Mouse (Mus musculus) embryonic facial prominence, embryonic 13.5 days (tissue): ENCODE results near the gene Rlbp1. TPM values are rescaled to one million over a fixed set of nuclear protein-coding genes. Genes with fewer than 3 reads are reported as not detected.

Source experiments
- ATAC-seq: fragments of 200-750 bp; cut with Nextera tagmentation; 2 replicates; pipeline ENCODE4 v1.8.0; 2017; ENCODE audit warnings: low read depth; ENCODE audit not compliant: insufficient number of reproducible peaks, insufficient read depth, low FRiP score, low TSS enrichment
- H3K27ac ChIP-seq: fragments of 300-500 bp; sonication (generic); 2 replicates; pipeline ENCODE4 v1.5.1; 2015; ENCODE audit warnings: moderate library complexity, mild to moderate bottlenecking, inconsistent platforms
- H3K27me3 ChIP-seq: fragments of 300-500 bp; sonication (generic); 2 replicates; pipeline ENCODE4 v1.6.1; 2015; ENCODE audit warnings: mild to moderate bottlenecking, inconsistent platforms
- H3K36me3 ChIP-seq: fragments of 300-500 bp; sonication (generic); 2 replicates; pipeline ENCODE4 v1.6.1; 2015; ENCODE audit warnings: mild to moderate bottlenecking, inconsistent platforms
- H3K4me1 ChIP-seq: fragments of 300-500 bp; sonication (generic); 2 replicates; pipeline ENCODE4 v1.6.1; 2015; ENCODE audit warnings: inconsistent platforms
- H3K4me2 ChIP-seq: fragments of 300-500 bp; sonication (generic); 2 replicates; pipeline ENCODE4 v1.6.1; 2015; ENCODE audit warnings: moderate library complexity, mild to moderate bottlenecking, inconsistent platforms
- H3K4me3 ChIP-seq: fragments of 300-500 bp; sonication (generic); 2 replicates; pipeline ENCODE4 v1.5.1; 2015; ENCODE audit warnings: mild to moderate bottlenecking, inconsistent platforms
- H3K9ac ChIP-seq: fragments of 300-500 bp; sonication (generic); 2 replicates; pipeline ENCODE4 v1.6.1; 2015; ENCODE audit warnings: mild to moderate bottlenecking, inconsistent platforms
- H3K9me3 ChIP-seq: fragments of 300-500 bp; sonication (generic); 2 replicates; pipeline ENCODE4 v1.6.1; 2016; ENCODE audit warnings: inconsistent platforms
- WGBS: fragments of 180-500 bp; shearing (Covaris S2); methylation state at CpG from one replicate; pipeline ENCODE4 v1.1.7; 2015; ENCODE audit warnings: mixed read lengths; 5-methylcytosine and 5-hydroxymethylcytosine counted together
- polyA plus RNA-seq: library from polyadenylated mRNA; unstranded; fragments of >200 nt; fragmentation: Nextera tagmentation; extraction: Ambion mirVana; gene quantifications from 2 replicates; pipeline ENCODE4 v1.2.1, GENCODE M21; 2015

Rlbp1 gene
- polyA plus RNA-seq, 1 experiment from 2014 or later = 1.1 TPM

DNA sequence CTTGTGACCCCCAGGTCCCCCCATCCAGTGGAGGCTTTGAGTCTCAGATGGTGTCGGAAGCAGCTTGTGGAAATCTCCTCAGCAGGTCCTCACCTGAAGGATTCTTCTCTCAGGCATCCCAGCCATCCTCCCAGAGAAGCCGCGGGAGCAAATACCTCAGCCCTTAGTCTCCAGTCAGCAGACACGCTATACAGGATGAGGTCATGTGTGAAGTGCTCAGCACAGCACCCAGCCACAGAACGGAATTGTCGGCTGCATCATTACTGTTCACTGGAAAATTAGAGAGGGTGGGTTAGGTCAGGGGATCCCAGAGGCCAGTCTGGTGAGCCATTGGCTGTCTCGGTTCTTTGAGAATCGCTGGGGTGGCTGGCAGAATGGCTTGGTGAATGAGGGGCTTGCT lies 38.0 kb downstream of the Rlbp1 start:
- no peak overlapping the region for H3K4me3 ChIP-seq
- peaks cover 56% of the 10 kb centered on the region for H3K36me3 ChIP-seq
- H3K9me3 ChIP-seq = no peaks in the 10 kb centered on the region
- ATAC-seq = no peak
- no peak overlapping the region for H3K4me2 ChIP-seq
- H3K27ac ChIP-seq = no peak overlapping the region
- no peaks in the 10 kb centered on the region for H3K27me3 ChIP-seq
- H3K9ac ChIP-seq = no peak overlapping the region
- 84% methylated on average over 8 of the region's 8 CpGs for WGBS
- no peaks in the 10 kb centered on the region for H3K4me1 ChIP-seq

DNA sequence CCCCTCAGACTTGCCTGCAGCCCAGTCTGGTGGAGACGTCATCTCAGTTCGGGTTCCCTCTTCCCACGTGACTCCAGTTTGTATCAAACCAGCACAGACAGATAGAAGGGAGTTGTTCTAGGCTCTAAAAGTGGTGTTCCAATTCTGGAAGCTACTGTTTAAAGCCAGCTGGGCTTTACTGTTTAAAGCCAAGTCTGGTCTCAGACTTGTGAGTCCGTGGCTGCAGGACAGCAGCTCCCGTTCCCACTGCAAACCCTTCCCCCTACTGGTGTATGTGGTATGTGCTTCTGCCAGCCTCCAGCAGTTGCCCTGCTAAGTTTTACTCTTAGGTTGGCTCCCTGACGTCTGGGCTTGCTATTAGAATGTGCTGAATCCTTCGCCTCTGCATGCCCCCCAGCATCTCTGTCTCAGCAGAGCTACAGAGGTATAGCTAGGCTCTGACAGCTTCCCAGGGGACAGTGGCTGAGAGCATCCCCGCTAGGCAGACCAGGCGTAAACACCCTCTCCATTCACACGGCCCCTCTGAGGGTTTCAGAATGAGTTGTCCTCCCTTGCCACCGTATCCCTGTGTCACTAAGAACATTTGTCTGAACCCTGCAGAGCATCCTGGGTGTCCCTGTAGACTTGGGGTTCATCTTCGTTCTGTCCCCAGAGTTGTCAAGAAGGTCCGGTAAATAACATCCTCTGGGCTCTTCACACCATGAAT lies 39.6 kb downstream of the Rlbp1 start:
- Histone ChIP-seq H3K36me3 (peaks cover 62% of the 10 kb centered on the region), H3K4me1 (no peaks in the 10 kb centered on the region), H3K9ac (no peak overlapping the region), H3K9me3 (no peaks in the 10 kb centered on the region), H3K4me2 (no peak overlapping the region), H3K27me3 (no peaks in the 10 kb centered on the region), H3K4me3 (no peak overlapping the region), H3K27ac (no peak overlapping the region)
- 69% methylated on average over 13 of the region's 13 CpGs for WGBS
- ATAC-seq = no peak

DNA sequence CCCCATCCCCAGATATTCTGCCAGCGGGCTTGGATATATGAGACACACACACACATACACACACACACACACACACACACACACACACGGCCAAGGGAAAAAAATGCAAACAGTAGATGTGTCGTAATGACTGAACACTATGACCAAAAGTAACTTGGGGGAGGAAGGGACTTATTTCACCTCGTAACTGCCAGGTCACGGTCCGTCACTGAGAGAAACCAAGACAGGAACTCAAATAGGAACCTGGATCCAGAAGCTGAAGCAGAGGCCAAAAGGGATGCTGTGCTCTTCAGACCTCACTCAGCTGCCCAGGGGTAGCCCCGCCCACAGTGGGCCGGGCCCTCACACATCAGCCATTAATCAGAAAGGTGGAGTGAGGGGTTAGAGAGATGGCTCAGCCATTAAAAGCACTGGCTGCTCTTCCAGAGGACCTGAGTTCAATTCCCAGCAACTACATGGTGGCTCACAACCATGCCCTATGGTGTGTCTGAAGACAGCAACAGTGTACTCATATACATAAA lies 40.2 kb downstream of the Rlbp1 start:
- Histone ChIP-seq H3K9me3 (no peaks in the 10 kb centered on the region), H3K4me1 (no peaks in the 10 kb centered on the region), H3K4me2 (no peak overlapping the region), H3K9ac (no peak overlapping the region), H3K4me3 (no peak overlapping the region), H3K27me3 (no peaks in the 10 kb centered on the region), H3K27ac (no peak overlapping the region), H3K36me3 (peaks cover 57% of the 10 kb centered on the region)
- WGBS = 73% methylated on average over 8 of the region's 8 CpGs
- no peak for ATAC-seq

DNA sequence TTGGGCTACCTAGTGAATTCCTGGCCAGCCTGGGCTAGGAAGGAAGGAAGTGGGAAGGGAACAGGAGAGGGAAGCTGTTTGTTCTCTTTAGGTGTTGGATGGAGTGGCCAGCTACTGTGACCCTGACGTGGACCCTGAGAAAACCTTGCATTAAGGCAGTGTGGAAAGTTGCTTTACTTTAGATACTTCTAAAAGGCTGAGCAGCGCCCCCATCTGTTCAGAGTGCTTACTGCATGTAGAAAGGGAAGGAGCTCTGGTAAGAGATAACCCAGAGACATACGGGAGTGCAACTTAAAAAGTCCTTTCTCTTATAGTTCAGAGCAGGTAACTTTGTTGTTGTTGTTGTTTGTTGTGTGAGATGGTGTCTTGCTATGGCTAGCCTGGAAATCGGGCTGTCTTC lies 40.9 kb downstream of the Rlbp1 start:
- Histone ChIP-seq H3K9me3 (no peaks in the 10 kb centered on the region), H3K9ac (no peak overlapping the region), H3K27ac (no peak overlapping the region), H3K27me3 (no peaks in the 10 kb centered on the region), H3K4me3 (no peak overlapping the region), H3K4me2 (no peak overlapping the region), H3K4me1 (no peaks in the 10 kb centered on the region), H3K36me3 (peaks cover 51% of the 10 kb centered on the region)
- no peak for ATAC-seq
- WGBS = 48% methylated on average over 4 of the region's 4 CpGs

DNA sequence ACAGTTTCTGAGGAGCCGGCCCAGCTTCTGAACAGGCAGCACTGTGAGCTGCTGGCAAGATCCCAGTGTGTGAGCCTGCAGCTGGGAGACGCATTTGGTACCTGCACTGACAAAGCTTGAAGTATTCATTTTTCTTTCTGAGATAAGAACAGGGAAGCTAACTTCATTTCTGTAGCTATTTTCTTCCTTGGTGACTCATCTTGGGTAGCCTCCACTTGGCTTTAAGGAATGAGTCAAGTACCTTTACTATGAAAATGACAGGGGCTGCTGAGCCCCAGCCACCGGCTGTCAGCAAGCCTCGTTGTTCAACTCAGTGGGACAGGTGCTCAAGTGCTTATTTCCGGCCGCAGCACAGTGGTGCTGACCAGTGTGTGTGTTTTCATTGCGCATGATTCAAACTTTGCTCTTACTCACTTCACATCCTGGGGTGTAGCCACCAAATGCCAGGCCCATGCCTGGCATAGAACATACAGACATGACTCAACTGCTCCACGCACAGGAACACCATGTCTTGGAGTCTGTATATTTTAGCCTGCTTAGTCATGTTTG lies 50.4 kb downstream of the Rlbp1 start:
- no peak overlapping the region for H3K9ac ChIP-seq
- ATAC-seq = no peak
- WGBS = 93% methylated on average over 8 of the region's 8 CpGs
- no peak overlapping the region for H3K4me2 ChIP-seq
- no peaks in the 10 kb centered on the region for H3K9me3 ChIP-seq
- no peak overlapping the region for H3K4me3 ChIP-seq
- H3K27me3 ChIP-seq = no peaks in the 10 kb centered on the region
- no peak overlapping the region for H3K27ac ChIP-seq
- peaks cover 21% of the 10 kb centered on the region for H3K36me3 ChIP-seq
- H3K4me1 ChIP-seq = no peaks in the 10 kb centered on the region

DNA sequence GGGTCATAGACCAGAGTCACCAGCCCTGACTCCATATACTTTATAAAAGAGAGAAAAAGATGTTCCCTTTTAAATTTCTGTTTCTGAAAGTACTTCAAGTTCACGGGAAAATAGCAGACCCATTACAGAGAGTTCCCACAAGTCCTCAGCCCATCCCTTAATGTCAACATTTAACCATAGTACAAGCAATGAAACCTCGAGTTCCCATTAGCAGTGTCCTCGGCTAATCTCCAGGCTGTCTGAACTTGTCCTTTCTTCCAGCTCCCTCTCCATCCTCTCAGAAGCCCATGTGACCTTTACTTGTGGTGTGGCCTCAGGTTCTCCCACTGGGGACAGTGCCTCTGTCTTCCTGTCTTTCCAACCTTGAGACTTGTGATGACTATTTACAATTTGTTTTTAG lies 53.4 kb downstream of the Rlbp1 start:
- H3K4me3 ChIP-seq = no peak overlapping the region
- H3K27ac ChIP-seq = no peak overlapping the region
- H3K27me3 ChIP-seq = no peaks in the 10 kb centered on the region
- no peak for ATAC-seq
- no peak overlapping the region for H3K4me2 ChIP-seq
- peaks cover 51% of the 10 kb centered on the region for H3K36me3 ChIP-seq
- H3K4me1 ChIP-seq = no peaks in the 10 kb centered on the region
- H3K9ac ChIP-seq = no peak overlapping the region
- 72% methylated on average over 3 of the region's 3 CpGs for WGBS
- no peaks in the 10 kb centered on the region for H3K9me3 ChIP-seq

DNA sequence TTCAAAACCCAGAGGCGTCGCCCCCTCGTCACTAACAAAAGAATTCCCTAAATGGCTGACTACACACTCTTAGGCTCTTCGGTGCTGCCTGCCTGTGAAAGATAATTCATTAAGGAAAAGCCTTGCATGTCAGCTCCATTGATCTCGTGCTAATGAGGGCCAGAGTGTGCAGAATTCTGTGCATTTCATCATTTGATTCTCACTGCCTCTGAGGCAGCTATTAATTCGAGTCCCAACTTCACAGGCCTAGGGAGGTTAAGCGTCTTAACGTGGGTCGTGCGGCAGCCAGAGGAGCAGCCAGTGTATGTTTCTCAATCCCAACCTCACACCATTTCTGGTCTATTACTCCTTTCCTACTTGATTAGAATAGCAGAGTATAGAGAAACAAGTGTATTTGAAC lies 55.7 kb downstream of the Rlbp1 start:
- no peak overlapping the region for H3K4me3 ChIP-seq
- no peak overlapping the region for H3K9ac ChIP-seq
- no peak for ATAC-seq
- 80% methylated on average over 10 of the region's 10 CpGs for WGBS
- H3K4me2 ChIP-seq = no peak overlapping the region
- no peak overlapping the region for H3K27ac ChIP-seq
- peaks cover 63% of the 10 kb centered on the region for H3K36me3 ChIP-seq
- H3K27me3 ChIP-seq = no peaks in the 10 kb centered on the region
- H3K9me3 ChIP-seq = no peaks in the 10 kb centered on the region
- H3K4me1 ChIP-seq = no peaks in the 10 kb centered on the region

DNA sequence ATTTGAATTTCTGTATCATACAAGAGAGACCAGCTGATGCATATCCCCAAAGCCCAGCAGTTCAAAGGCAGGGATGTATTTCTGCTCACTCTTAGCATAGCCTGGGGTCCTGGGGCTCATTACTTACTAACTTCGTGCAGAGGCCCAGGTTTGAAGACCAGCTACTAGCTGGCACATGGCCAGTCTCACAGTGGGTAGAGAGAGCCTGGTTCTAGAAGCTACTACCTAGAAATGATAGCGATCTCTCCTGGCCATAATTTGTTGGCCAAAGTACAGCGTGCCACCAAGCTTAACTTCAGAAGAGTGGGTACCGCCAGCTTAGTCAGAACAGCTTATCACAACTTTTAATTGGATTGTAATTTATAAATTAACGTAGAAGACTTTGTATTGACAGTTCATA lies 58.1 kb downstream of the Rlbp1 start:
- Histone ChIP-seq H3K4me2 (no peak overlapping the region), H3K27ac (no peak overlapping the region), H3K9ac (no peak overlapping the region), H3K4me1 (no peaks in the 10 kb centered on the region), H3K4me3 (no peak overlapping the region), H3K9me3 (no peaks in the 10 kb centered on the region), H3K36me3 (peaks cover 82% of the 10 kb centered on the region), H3K27me3 (no peaks in the 10 kb centered on the region)
- no peak for ATAC-seq
- WGBS = 88% methylated on average over 5 of the region's 5 CpGs

Other genes starting within 250 kb of the Rlbp1 start
- 145 and 152 TPM in 2 replicates for gene Mfge8, start 238.0 kb downstream of the Rlbp1 start, polyA plus RNA-seq
- gene Abhd2, start 113.8 kb downstream of the Rlbp1 start, polyA plus RNA-seq = 13.9 and 15.2 TPM in 2 replicates
- gene Fanci, start 4.9 kb upstream of the Rlbp1 start, polyA plus RNA-seq = 9.1 and 9.5 TPM in 2 replicates
- 28.8 and 33.0 TPM in 2 replicates for gene Polg, start 79.3 kb upstream of the Rlbp1 start, polyA plus RNA-seq
- gene Rhcg, start 230.6 kb upstream of the Rlbp1 start, polyA plus RNA-seq = 0.15 and 0.48 TPM in 2 replicates